Mouse (Mus musculus): ENCODE measurements around the gene Tlk1.

DNA sequence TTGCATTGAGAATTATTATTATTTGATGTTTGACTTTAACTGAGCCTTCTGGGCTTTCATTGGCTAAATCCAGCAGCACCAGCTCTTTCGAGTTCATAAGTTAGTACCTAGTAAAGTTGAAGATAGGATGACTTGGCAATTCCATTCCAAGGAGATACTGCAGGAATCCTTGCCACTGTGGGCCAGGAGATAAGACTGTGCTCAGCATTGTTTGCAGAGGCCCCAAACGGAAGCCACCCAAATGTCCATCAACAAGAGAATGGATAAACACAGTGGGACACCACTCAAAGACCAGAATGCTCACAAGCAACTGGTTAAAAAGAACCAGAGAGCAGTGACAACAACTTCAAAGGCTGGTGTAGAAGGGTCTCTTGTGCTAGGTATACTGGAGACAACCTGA, 5.2 kb upstream of the Tlk1 start:
- no peak for TF ChIP-seq CTCF (conservative IDR thresholded peaks at IDR 0.05; ENCODE audit: low read length)
- TF ChIP-seq NANOG (IDR thresholded peaks at IDR 0.05; ENCODE audit: borderline replicate concordance, low read length) = peak; percentile 93
- TF ChIP-seq POU5F1 (IDR thresholded peaks at IDR 0.05; ENCODE audit: borderline replicate concordance, low read length) = no peak

Measured in E14TG2a.4 (cell line).